Mouse (Mus musculus) lung, postnatal 36 days (tissue): ENCODE results near the gene Lasp1.
"Not testable (repeated sequence)": the region's sequence is repeated elsewhere in the genome, so short reads cannot be mapped to it uniquely, and the experiment has no call there.

Source experiments
- DNase-seq: peaks from one replicate; pipeline ENCODE4 v3.0.0; 2022; ENCODE audit warnings: mixed read lengths

Lasp1 gene

DNA sequence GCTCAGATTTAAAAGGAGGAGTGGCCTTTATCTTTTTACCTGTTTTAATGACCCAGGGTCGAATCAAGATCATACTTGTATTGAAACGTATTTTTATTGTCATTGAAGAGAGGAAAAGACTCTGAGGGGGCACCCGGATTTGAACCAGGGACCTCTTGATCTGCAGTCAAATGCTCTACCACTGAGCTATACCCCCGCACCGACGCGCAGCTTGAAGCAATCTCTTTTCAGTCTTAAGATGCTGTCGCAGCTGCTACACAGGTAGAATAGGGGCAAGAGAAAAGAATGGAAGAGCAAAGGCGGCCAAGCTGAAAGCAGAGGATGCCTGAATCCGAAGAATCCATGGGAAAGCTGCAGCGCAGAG, at the start of gene Lasp1:
Gene Lasp1, plus strand, starts transcription at position 219 of the 364 bp plus-strand sequence.
- DNase-seq = peak; percentile 92

DNA sequence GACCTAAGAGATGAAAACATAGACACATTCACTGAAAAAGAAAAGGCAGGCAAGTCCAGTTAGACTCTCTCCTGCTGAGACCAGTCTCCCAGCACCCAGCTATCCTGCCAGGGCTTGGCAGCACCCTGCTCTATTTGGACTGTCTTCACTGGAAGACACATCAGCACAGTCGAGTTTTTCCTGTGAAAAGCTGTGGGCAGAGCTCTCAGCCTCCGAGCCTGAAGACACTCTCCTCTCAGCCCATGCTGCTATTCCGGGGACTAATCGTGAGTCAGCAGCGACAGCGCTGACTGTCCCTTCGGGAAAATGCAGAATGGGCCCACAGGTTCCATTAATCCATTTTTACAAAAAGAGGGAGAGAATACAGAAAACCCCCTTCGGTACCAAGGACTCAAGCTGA, 45.5 kb upstream of the Lasp1 start:
- no peak for DNase-seq

DNA sequence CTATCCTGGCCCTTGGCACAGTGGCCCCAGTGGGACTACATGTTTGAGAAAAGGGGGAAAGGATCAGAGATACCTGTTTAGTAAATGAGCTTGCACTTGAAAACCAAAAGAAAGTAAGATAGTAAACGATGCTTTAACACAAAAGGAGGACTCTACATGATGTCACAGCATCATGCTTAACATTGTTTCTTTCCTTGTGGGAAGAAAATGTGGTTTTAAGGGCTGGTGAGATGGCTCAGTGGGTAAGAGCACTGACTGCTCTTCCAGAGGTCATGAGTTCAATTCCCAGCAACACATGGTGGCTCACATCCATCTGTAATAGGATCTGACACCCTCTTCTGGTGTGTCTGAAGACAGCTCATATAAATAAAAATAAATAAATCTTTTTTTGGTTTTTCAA, 40.7 kb upstream of the Lasp1 start:
- DNase-seq = no peak

DNA sequence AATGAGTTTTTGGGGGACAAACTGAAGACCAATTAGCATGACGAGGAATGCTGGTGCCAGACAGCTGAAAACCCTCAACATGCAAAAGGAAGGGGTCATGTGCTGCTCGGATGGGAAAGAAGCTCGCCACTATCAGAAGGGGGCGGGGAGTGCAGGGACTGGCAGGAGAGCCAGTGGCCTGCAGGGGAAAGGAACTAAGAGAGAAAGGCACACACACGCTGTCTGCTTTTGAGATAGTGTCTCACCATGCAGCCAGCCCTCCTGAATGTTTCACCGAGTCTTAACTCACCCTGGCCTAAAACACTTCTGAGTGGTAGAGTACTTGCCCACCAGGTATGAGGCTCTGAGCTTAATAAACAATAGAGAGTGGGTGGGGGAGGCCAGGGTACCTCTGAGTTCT, 39.9 kb upstream of the Lasp1 start:
- DNase-seq = no peak

DNA sequence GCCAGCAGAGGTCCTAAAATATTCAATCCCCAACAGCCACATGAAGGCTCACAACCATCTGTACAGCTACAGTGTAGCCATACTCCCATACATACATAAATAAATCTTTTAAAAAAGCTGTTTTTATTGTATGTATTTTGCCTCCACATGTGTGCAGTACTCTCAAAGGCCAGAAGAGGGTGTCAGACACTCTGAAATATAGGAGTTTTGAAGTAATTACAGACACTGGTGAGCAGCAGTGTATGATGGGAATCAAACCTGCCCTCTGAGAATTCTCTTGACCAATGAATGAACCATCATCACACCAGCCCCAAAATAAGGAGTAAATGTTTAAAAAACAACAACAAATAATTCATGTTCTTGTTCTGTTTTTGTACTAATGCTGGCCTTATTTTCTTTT, 37.2 kb upstream of the Lasp1 start:
- DNase-seq = no peak

DNA sequence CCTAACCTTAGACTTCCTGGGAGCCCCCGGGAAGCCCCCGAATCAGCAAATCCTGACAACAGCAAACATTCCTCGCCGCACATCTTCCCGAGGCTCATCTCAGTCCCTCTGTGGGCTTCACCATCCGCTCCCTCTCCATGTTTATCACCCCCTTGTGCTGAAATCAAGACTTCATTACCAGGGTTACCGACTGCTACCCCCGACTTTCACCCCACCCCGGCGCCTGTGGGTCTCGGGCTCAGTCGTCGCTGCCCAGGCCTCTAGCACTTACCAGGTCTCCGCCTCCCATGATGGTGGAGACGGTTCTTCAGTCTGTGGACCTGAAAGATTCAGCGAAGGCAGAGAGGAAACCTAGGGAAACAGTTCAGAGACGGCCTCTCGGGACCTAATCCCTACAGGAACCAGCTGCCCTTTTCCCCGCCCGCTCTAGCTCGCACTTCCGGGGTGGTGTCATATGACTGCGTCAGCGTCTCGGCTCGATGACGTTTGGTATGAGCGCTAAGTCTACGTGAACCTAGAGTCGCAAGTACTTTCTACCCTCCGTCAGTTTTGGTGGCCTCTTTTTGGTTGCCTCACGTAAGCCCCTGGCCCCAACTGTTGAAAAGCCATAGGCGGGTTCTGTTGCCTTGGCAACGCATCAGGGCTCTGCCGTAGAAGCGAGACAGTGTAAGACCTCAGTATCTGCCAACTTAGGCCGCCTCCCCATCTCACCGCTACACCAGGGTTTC, 32.5 kb upstream of the Lasp1 start, which contains the start of gene Cwc25:
Gene Cwc25, minus strand, starts transcription at position 403 of the 728 bp plus-strand sequence.
- DNase-seq = peak; percentile 97

DNA sequence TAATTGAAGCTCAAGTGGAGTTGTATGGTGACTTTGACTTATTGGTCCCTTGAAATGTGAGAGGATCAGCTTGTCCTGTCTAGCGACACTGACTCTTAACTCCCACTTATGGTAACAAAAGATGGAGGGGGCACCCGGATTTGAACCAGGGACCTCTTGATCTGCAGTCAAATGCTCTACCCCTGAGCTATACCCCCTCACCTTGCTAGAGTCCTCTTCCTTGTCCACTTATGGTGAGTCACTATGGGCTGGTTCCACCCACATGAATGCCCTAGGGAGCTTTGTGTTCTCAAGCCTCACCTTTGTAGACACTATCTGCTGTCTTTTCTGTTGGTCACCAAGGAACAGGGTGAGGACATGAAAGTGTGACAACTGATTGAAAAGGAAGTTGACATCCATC, 29.1 kb upstream of the Lasp1 start:
- no peak for DNase-seq

DNA sequence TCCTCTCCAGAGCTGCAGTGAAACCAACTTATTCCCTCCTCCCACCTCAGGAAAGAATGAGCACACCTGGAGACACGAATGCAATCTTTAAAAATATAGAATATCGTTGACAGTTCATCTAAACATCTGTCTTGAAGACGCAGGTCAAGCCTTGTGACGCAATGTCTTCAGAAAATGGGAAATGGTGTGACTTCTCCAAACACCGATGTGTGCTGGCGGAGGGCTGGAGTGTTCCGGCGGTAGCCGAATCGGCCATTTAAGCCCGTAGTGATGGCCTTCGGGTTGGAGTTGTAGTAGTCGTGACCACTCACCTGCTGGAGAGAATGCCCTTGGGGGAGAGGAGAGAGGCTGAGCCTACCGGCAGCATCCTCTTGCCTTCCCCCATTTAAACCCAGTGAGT, 27.4 kb upstream of the Lasp1 start:
- DNase-seq = no peak

DNA sequence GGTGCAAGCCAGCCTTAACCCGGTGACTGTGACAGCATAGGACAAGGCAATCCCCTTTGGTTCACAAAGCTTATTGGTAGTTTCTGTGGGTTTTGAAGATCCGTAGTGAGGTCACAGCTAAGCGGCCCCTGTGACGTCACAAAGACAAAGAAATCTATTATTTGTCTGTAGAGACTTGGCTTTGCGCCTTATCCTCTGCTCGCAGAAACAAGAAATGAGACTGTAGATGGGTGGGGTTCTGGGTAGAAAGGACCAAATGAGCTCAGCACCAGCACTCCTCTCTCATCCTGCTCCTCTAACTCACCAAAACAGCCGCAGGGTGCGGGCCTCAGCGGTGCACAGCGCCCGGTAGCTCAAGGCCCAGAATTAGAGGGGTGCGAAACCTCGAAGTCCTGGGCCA, 23.6 kb upstream of the Lasp1 start:
- no peak for DNase-seq

DNA sequence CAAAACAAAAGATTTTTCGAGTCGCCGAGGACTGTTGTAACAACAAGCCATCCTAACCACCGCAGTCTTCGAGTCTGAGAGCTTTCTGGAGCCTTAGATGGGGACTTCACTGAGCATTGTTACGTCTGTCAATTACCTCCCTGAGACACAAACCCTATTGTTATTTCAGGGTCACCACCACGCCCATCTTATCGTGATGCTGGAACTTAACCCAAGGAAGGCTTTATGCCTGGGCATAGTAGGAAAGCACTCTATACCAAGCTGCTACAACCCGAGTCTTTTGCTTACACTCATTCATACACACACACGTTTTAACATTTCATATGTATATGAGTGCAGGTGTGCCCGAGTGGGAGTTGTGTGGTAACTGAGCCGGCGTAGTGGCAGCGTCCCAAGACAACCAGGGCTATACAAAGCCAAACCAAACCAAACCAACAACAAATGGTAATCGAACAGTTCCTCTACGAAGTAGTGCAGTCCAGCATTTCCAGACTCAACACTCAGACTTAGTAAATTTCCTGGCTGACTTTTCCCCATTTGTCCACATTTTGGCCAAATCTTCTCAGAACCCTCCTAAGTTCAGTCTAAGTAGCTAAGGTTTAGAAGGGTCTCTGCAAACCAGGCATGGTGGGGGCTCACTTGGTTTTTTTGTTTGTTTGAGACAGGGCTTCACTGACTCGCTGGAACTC, 22.8 kb upstream of the Lasp1 start, which contains the start of gene 1700001P01Rik:
Gene 1700001P01Rik, minus strand, starts transcription at position 111 of the 689 bp plus-strand sequence.
- no peak for DNase-seq

DNA sequence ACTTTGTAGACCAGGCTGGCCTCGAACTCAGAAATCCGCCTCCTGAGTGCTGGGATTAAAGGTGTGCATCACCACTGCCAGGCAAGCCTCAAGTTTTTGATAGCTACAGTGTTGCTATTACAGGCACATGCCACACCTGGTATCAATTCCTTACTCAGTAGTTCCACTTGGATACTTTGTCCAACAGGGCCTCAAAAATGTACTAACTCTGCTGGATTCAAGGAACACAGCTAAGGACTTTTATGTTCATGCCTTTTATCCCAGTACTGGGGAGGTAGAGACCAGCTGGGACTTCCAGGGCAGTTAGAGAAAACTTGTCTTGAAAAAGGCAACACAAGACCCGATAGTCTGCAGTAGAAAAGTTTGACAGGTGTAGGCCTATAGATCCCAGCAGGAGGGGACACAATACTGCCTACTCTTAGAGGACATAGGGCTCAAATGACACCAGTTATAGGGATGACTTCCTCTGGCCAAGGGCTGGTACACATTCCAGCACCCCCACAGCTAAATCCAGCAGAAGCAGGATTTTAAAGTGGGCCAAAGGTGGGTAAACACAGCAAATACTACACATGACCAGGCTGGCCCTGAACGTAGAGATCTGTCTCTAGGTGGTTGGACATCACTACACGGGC, 22.2 kb upstream of the Lasp1 start:
- DNase-seq = no peak

DNA sequence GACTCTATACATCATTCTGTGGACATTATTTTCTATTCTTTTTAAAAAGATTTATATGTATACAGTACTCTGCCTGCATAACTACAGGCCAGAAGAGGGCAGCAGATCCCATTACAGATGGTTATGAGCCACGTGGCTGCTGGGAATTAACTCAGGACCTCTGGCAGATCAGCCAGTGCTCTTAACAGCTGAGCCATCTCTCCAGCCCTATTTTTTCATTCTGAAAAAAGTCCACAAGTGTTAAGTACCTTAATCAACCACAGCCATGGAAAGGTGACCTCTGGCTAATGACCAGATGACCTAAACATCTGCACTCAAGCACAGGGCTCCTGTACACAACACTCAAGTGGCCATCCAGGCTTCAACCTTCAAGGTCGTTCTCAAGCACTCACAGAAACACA, 21.7 kb upstream of the Lasp1 start:
- peak; percentile 54 for DNase-seq

DNA sequence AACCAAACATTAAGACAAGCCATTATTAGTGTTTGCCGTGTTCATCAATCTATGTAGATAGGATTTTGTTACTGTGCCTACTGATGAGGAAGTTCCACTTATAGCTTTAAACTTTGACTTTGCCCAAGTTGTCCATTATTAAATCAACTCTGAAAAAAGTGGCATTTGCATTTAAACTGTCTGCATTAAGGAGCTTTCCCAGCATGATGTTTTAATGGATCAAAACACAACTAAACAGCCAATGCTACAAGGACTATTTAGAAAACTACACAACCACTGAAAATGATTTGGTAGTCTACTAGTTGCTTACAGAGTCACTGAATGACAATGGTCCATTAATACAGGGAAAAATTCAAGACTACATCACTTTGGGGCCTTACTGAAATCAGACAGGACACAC, 19.9 kb upstream of the Lasp1 start:
- no peak for DNase-seq

DNA sequence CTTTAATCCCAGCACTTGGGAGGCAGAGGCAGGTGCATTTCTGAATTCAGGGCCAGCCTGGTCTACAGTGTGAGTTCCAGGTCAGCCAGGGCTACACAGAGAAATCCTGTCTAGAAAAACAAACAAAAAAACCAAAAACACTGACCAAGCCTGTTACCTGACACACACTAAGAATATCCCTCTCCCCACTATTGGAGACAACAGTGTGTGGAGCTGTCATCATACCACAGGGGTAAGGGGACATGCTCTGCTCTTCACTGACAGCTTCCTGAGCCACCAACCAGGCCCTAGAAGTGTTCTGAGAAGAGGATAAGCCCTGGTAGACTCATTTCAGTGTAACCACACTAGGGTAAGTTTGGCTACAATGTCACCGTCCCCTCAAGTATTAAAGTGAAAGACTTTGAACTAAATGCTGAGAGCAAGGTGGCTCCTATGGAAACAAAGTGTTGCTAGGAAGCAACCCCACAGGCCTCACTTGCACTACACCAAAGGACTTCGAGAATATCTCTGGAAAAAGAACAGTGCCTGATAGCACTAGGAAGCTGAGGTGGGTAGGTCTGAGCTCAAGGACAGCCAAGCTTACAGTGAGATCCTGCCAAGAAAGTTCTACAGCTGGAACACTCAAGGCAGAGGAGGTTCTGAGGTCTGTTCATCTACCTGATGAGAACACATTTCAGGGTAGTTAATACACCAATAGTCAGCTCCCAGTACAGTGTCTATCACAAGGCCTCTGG, 18.7 kb upstream of the Lasp1 start:
- no peak for DNase-seq

DNA sequence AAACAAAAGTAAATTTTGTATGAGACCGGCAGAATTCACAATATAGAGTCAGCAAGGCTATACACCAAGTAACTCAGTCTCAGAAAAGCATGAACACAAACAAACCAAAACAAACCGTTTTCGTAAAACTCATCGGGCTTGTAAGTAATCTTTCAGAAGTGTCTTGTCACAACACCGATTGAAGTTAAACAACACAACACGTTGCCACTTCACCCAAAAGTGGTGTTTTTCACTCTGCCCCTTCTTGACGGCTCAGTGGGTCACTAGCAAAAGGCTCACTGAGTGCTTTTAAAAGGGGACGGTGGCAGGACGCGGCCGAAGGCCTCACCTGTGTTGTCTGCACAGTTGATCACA, 17.3 kb upstream of the Lasp1 start:
- no peak for DNase-seq

DNA sequence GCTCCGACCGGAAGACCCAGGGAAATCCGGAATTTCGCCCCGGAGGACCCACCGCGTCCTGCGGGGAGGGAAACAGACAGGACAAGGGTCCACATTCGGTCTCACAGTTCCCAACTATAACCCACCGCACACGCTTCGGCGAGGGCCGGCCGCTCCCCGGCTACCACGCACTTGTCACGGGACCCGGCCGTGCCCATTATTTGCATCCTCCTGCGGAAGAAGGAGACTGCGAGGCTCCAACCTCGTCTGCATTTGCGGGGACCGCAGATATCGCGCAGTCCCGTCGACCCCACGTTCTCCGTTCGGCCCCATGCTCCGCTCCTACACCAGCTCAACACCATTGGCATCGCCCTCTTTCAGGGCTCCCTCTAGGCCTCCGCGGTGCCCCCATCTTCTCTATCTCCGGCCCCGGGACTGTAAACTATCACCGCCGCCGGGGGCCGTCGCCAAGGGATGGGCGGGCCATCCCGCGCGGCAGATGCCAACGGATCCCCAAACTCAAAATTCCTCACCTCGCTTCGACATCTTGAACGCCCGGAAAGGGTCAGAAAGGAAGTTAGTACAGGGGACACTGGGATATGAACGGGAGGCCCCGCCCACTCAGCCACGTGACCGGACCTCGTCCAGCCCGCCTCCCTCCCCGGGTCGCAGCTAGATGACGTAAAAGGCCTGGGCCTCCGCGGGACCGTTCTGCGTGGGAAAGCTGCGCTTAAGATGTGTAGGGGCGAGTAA, 16.8 kb upstream of the Lasp1 start, which contains the start of gene Rpl23:
Gene Rpl23, minus strand, starts transcription at position 606 of the 732 bp plus-strand sequence.
- peak; percentile 100 for DNase-seq

DNA sequence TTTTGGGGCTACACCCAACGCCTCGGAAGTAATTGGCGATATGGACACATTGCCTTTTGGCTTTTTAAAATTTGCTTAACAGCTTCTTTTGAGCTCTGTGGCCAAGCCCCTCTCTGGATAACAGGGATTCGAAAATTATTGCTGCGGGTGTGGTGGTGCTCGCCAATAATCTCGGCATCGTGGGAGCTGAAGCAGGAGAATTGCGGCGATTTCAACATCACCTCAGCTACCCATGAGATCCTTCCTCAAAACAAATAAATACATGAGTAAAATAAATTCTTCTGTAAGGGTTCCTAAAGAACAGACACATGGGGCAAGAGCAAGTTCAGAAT, 16.3 kb upstream of the Lasp1 start:
- no peak for DNase-seq

DNA sequence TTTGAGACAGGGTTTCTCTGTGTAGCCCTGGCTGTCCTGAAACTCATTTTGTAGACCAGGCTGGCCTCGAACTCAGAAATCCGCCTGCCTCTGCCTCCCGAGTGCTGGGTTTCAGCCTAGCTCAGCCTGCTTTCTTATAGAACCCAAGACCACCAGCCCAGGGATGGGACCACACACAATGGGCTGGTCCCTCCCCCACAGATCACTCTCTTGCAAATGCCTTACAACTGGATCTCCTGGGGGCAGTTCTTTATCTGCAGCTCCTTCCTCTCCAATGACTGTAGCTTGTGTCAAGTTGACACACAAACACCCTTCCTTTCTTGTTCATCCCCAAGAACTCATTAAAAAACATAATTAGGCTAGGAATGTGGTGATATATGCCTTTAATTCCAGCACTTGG, 10.8 kb upstream of the Lasp1 start:
- no peak for DNase-seq

DNA sequence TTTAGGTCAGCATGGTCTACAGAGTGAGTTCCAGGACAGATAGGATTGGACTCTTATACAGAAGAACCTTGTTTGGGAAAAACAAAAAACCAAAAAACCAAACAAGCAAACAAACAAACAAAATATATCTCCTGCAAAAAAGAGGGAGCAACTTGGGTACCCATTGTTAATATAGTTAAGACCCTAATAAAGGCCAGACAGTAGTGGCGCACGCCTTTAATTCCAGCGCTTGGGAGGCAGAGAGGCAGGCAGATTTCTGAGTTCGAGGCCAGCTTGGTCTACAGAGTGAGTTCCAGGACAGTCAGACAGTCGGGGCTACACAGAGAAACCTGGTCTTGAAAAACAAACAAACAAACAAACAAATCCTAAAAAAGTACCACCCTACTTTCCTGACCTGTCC, 9.1 kb upstream of the Lasp1 start:
- DNase-seq = no peak

DNA sequence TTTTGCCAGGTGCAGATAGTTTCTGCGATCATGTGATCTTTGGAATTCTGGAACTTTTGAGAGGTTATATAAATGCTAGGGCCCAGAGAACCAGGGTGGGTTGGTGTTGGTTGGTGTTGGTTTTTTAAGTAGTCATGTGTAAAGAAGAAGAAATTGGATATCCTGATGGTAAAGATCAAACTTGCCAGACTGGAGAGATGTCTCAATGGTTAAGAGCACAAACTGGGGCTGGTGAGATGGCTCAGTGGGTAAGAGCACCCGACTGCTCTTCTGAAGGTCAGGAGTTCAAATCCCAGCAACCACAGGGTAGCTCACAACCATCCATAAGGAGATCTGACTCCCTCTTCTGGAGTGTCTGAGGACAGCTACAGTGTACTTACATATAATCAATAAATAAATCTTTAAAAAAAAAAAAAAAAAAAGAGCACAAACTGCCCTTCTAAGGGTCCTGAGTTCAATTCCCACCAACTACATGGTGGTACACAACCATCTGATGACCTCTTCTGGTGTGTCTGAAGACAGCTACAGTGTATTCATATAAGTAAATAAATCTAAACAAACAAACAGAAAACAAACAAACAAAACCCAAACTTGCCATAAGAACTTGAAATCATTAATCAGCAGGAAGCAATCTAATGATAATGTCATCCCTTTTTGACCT, 7.9 kb upstream of the Lasp1 start:
- not testable (repeated sequence) for DNase-seq

DNA sequence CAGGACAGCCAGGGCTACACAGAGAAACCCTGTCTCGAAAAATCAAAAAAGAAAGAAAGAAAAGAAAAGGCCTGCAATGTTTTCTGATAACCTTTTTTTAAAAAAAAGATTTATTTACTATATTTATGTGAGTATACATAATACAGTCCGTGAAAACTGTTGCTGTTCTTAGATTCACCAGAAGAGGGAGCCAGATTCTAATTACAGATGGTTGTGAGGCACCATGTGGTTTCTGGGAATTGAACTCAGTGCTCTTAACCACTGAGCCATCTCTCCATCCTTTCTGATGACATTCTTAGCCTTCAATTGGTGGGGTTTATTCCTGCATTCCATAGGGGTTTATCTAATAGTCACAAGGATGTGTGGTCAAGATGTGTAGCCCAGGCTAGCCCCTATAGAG, 5.6 kb upstream of the Lasp1 start:
- DNase-seq = peak; percentile 93

DNA sequence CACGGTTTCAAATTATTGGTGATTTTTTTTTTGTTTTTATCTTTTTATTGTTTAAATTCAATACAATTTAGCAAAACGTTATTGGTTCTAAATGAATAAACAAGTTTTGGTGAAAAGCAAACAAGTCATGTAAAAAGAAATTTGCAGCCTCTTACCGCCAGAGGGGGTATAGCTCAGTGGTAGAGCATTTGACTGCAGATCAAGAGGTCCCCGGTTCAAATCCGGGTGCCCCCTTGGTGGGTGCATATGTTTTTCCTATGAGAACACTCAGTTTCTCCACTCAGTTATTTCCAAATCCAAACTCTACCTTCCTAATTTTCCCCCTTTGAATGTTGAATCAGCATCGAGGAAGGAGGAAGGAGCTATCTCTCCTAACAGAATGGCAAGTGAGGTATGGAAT, 1.9 kb upstream of the Lasp1 start:
- peak; percentile 87 for DNase-seq
